Mouse (Mus musculus) gastrocnemius, postnatal 4 days (tissue): ENCODE results near the gene Pacrg. TPM values are rescaled to one million over a fixed set of nuclear protein-coding genes. Genes with fewer than 3 reads are reported as not detected.

ENCODE experiments used
- DNase-seq, 2 experiments: peaks; one replicate each; pipeline ENCODE4 v3.0.0; 2021 to 2022; ENCODE audit warnings: low spot score in 2 of 2, mixed read lengths in 2 of 2
- total RNA-seq, 2 experiments: library from RNA; stranded (reverse); gene quantifications; 2 replicates each; pipeline ENCODE4 v1.2.3; 2021

Pacrg gene
- total RNA-seq, 2 experiments from 2014 or later = 2.9 to 3.2 TPM

- DNase-seq = no peak
These were observed 429.3 kb downstream of the Pacrg start for GRCm38 (mm10) chr17:10410597-10411476.

- no peak for DNase-seq
These were observed 431.4 kb downstream of the Pacrg start for GRCm38 (mm10) chr17:10408681-10409081.

- no peak for DNase-seq
These were observed 432.9 kb downstream of the Pacrg start for GRCm38 (mm10) chr17:10407031-10407722.

GRCm38 (mm10) chr17:10406311-10406710 is 433.8 kb downstream of the Pacrg start:
- DNase-seq = no peak

GRCm38 (mm10) chr17:10405906-10406305 is 434.2 kb downstream of the Pacrg start:
- no peak for DNase-seq

- DNase-seq = no peak
These were observed 436.9 kb downstream of the Pacrg start for GRCm38 (mm10) chr17:10403186-10403585.

GRCm38 (mm10) chr17:10402064-10402640 is 438.0 kb downstream of the Pacrg start:
- no peak for DNase-seq

GRCm38 (mm10) chr17:10401529-10401928 is 438.6 kb downstream of the Pacrg start:
- no peak for DNase-seq

- DNase-seq = no peak
These were observed 440.4 kb downstream of the Pacrg start for GRCm38 (mm10) chr17:10399706-10400105.

- DNase-seq = no peak
These were observed 441.2 kb downstream of the Pacrg start for GRCm38 (mm10) chr17:10398871-10399270.

- DNase-seq = no peak
These were observed 442.0 kb downstream of the Pacrg start for GRCm38 (mm10) chr17:10397924-10398627.

GRCm38 (mm10) chr17:10397336-10397735 is 442.8 kb downstream of the Pacrg start:
- DNase-seq = no peak

- no peak for DNase-seq
These were observed 443.2 kb downstream of the Pacrg start for GRCm38 (mm10) chr17:10396863-10397262.

- no peak for DNase-seq
These were observed 445.3 kb downstream of the Pacrg start for GRCm38 (mm10) chr17:10394855-10395254.

- no peak for DNase-seq
These were observed 446.3 kb downstream of the Pacrg start for GRCm38 (mm10) chr17:10393766-10394165.

- no peak for DNase-seq
These were observed 447.6 kb downstream of the Pacrg start for GRCm38 (mm10) chr17:10392342-10393034.

- DNase-seq = peak in 1 of 2 experiments; percentile 51
These were observed 449.6 kb downstream of the Pacrg start for GRCm38 (mm10) chr17:10390232-10391172.

- no peak for DNase-seq
These were observed 450.4 kb downstream of the Pacrg start for GRCm38 (mm10) chr17:10389740-10390139.

- DNase-seq = no peak
These were observed 453.6 kb downstream of the Pacrg start for GRCm38 (mm10) chr17:10386548-10386947.

GRCm38 (mm10) chr17:10383406-10383805 is 456.7 kb downstream of the Pacrg start:
- no peak for DNase-seq
